Mouse (Mus musculus) left cerebral cortex, postnatal 14 days (tissue): ENCODE measurements around the gene Lrrtm3. TPM values are rescaled to one million over a fixed set of nuclear protein-coding genes. Genes with fewer than 3 reads are reported as not detected.

Experiments used
- DNase-seq, 2 experiments: peaks; one replicate each; pipeline ENCODE4 v3.0.0; 2021 to 2022; ENCODE audit warnings: low spot score in 2 of 2, mixed read lengths in 1 of 2
- intact Hi-C: fragments of 180-260 bp; cut with DNase I; formaldehyde crosslinking; loops from one replicate; pipeline ENCODE4 v1.15.1; 2025
- total RNA-seq, 2 experiments: library from RNA; stranded (reverse); gene quantifications; 2 replicates each; pipeline ENCODE4 v1.2.3; 2021

The Lrrtm3 gene
- total RNA-seq, 2 experiments from 2014 or later, result 73.2 to 76.7 TPM

- peak; percentile 72 to 80 for DNase-seq
- intact Hi-C loops, result no loop called here
Observed at GRCm38 (mm10) chr10:64075944-64076343, 14.1 kb downstream of the Lrrtm3 start.

GRCm38 (mm10) chr10:64063704-64064103 is 26.4 kb downstream of the Lrrtm3 start:
- no peak for DNase-seq
- intact Hi-C loops, result no loop called here

- intact Hi-C loops, result no loop called here
- no peak for DNase-seq
Observed at GRCm38 (mm10) chr10:64049946-64050345, 40.1 kb downstream of the Lrrtm3 start.

DNA sequence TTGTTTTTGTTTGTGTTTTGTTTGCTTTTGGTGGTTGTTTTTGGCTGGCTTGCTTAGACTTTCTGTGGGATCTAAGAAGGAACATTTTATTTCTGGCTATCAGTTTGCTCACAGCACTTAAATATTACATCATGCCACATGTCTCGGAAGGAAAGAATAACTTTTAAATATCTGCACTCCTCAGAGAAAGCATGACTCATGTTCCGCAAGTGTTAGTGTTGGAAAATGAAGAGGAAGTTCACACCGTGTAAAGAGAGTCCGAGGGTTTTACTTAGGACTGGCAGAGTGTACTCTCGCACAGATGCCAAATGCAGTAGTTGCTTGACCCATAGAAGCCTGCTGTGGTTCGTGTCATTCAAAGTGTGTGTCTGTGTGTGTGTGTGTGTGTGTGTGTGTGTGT is 40.9 kb downstream of the Lrrtm3 start:
- DNase-seq, result peak; percentile 16 to 39
- intact Hi-C loops, result no loop called here

DNA sequence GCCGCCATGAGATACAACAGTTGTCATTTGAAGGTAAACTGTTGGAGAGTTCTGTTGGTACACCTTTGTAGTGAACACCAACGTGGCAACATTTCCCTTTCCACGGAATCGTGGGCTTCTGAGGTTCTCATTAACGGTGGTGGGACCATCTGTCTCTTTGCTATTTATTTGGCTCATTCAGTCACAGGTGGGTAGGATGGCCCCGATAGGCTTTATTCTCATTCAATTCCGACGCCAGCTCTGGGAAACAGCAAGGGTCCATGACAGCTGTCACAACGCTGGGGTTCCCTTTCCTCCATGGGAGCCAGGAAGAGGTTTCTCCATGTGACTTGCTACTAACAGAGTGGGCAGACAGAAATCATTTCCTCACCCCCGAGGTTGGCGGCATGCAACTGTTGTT is 48.2 kb downstream of the Lrrtm3 start:
- intact Hi-C loops, result no loop called here
- DNase-seq, result no peak

DNA sequence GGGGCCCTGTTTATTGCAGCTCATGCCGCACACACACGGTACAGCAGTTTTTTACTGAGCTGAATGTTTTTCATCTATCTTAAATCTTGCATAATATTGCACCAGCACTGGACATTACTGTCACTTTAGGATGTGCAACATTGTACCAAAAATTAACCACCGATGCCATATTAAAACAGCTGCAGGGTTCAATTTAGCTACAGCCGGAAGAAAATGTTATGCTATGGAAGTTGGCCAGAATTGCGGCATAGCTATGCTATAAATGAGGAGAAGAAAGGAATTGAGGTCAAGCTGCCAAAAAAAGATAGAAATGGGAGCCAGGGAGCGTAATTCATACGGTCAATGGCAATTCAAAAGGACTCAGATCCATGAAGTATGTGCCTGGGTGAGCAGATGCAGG is 48.9 kb downstream of the Lrrtm3 start:
- no peak for DNase-seq
- intact Hi-C loops, result no loop called here

- peak; percentile 26 to 40 for DNase-seq
Observed at GRCm38 (mm10) chr10:64039760-64040535, 50.1 kb downstream of the Lrrtm3 start.

DNA sequence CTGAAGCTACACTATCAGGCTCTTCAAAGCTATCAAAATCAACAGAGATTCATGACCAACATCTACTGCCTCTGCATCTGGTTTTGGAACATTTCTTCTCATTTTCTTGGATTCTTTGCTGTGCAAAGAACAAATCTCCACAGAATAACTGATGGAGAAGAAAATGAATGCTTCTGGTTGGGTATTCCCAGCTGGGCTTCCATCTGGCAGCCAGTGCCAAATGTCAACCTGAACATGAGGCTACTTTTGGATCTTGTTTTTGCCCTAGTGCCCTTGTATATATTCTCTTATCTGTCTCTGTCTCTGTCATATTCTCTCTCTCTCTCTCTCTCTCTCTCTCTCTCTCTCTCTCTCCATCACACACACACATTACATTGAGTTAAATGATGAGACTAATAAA is 59.2 kb downstream of the Lrrtm3 start:
- intact Hi-C loops, result no loop called here
- no peak for DNase-seq

More at GRCm38 (mm10) chr10:64039760-64040535, 50.1 kb downstream of the Lrrtm3 start:
- intact Hi-C loops, result no loop called here

GRCm38 (mm10) chr10:64023340-64023739 is 66.7 kb downstream of the Lrrtm3 start:
- peak in 1 of 2 experiments; percentile 19 for DNase-seq
- intact Hi-C loops, result no loop called here

GRCm38 (mm10) chr10:64020347-64020746 is 69.7 kb downstream of the Lrrtm3 start:
- no peak for DNase-seq
- intact Hi-C loops, result no loop called here

GRCm38 (mm10) chr10:64001996-64002395 is 88.1 kb downstream of the Lrrtm3 start:
- DNase-seq, result no peak
- intact Hi-C loops, result no loop called here

DNA sequence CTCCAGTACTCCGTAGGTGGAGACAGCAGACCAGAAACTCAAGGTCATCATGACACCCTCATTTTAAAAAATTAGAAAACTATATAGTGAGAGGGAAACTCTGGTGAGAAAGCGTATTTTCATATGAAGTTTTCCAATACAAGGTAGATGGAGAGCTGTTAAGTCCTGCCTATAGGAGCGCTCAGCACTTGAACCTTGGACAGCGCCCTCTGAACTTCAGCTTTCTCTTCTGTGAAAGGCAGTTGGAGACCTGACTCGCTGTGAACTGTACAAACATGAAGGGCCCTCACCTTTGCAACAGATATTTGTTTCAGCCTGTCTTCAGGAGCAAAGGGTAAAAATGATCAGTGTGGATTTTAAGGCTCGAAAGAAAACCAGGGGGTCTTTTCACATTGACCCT is 88.5 kb downstream of the Lrrtm3 start:
- DNase-seq, result no peak
- intact Hi-C loops, result no loop called here

- intact Hi-C loops, result no loop called here
Observed at GRCm38 (mm10) chr10:63994251-63994650, 95.8 kb downstream of the Lrrtm3 start.

DNA sequence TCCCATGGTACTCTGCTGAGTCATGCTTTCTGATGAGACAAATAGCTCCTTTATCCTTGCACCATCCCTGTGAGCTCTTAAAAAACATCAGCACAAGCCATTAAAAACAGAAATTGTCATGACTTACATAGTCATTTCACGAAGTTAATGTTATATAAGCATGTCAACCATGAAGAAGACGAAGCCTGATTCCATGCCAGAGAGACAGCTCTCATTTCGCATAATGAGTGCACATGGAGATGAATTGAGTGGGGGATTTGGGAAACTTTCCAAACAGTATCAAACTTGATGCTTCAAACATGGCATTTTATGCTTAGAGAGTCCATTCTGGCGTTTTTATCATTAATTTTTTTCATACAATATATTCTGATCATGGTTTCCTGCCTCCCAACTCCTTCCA is 104.5 kb downstream of the Lrrtm3 start:
- intact Hi-C loops, result no loop called here
- DNase-seq, result no peak

More at GRCm38 (mm10) chr10:63994251-63994650, 95.8 kb downstream of the Lrrtm3 start:
- DNase-seq, result no peak

DNA sequence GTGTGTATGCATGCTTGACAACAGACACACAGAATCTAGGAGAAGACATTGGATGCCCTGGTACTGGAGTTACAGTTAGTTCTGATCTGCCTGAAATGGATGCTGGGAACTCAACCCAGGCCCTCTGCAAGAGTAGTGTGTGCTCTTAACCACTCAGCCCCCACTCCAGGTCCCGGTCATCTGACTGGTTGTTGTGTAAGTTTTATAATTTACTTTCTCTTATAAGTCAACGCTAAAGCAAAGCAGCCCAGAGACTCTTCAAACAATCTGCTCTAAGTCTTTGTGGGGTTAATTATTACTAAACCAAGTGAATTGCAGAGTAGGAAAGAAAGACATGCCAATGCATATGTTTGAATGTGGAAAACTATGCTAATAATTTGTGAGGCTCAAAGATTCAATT is 110.7 kb downstream of the Lrrtm3 start:
- DNase-seq, result no peak
- intact Hi-C loops, result no loop called here

- no peak for DNase-seq
Observed at GRCm38 (mm10) chr10:63978969-63979368, 111.1 kb downstream of the Lrrtm3 start.

DNA sequence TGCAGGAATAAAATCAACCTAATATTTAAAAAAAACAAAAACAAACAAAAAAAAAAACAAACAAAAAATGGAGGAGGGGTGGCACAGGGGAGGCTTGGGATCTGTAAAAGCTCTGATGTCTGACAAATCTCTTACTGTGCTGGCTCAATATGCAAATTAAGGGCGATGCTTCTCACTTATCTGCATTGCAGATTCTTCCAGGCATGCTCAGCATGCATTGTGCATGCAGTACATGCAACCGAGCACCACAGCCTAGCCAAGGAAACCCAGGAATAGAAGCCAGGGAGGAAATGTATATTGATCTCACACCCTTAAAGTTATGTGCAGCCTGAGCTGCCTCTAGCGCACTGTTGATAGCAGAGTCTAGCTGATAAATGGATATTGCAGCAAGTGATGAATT is 111.5 kb downstream of the Lrrtm3 start:
- intact Hi-C loops, result no loop called here
- DNase-seq, result no peak

More at GRCm38 (mm10) chr10:63978969-63979368, 111.1 kb downstream of the Lrrtm3 start:
- intact Hi-C loops, result no loop called here

DNA sequence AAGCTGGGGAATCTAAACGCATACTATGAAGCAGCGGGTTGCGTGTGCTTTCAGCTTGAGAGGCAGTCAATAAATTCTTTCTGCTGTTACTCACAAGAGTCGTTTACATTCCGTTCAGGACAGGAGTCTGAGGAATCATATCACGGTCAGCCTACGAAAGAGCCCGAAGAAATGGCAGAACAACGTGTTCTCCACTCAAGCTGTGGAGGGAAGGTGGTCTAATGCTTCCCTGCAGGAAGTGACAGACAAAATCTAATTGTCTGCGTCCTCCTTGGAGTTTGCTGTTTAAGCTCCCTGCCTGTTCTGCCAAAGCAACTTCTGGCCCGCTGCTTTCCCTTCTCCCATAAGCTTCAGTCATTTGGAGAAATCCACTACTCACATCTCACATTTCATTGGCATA is 112.0 kb downstream of the Lrrtm3 start:
- intact Hi-C loops, result no loop called here
- no peak for DNase-seq

GRCm38 (mm10) chr10:63972300-63972699 is 117.8 kb downstream of the Lrrtm3 start:
- no peak for DNase-seq
- intact Hi-C loops, result no loop called here

GRCm38 (mm10) chr10:63954308-63954930 is 135.7 kb downstream of the Lrrtm3 start:
- DNase-seq, result no peak
- intact Hi-C loops, result no loop called here

DNA sequence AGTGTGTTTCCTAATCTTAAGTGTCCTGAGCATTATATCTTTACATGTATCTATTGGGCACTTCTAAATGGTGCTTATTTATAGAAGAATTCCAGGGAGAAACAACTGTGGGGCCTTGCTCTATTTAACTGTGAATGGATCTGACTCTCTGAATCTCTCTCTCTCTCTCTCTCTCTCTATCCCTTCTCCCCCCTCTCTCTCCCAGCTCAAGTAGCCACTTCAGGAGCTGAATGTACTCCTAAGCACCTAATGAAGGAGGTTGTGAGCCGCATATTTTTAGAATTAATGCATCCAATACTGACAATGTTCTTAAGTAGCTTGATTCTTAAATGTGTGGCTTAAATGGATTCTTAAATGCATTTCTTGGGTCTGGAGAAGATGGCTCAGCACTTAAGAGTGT is 138.6 kb downstream of the Lrrtm3 start:
- intact Hi-C loops, result no loop called here
- DNase-seq, result no peak
